Mouse (Mus musculus) myocyte (in vitro differentiated cells): Measurements from ENCODE around the gene Gpc6. TPM values are rescaled to one million over a fixed set of nuclear protein-coding genes. Genes with fewer than 3 reads are reported as not detected.

Source experiments
- H3K27me3 ChIP-seq: one replicate; pipeline ENCODE4 v1.6.1; 2011; ENCODE audit not compliant: control insufficient read depth, insufficient read depth, insufficient read length
- H3K36me3 ChIP-seq: one replicate; pipeline ENCODE4 v1.6.1; 2011; ENCODE audit not compliant: control insufficient read depth, insufficient read depth
- H3K4me2 ChIP-seq: one replicate; pipeline ENCODE4 v1.6.1; 2011; ENCODE audit warnings: low read depth, control low read depth
- H3K4me3 ChIP-seq: one replicate; pipeline ENCODE4 v1.5.1; 2011; ENCODE audit warnings: mild to moderate bottlenecking, control low read depth, moderate library complexity
- H3K79me2 ChIP-seq: one replicate; pipeline ENCODE4 v1.6.1; 2011; ENCODE audit not compliant: control insufficient read depth, insufficient read depth
- H3ac ChIP-seq: one replicate; pipeline ENCODE4 v1.6.1; 2011; ENCODE audit not compliant: control insufficient read depth, insufficient read length
- CEBPB ChIP-seq: IDR thresholded peaks from 2 replicates; pipeline ENCODE4 v1.6.1; 2011; ENCODE audit warnings: mild to moderate bottlenecking, moderate library complexity; ENCODE audit not compliant: poor library complexity, insufficient read depth, severe bottlenecking
- E2F4 ChIP-seq: IDR thresholded peaks from one replicate; pipeline ENCODE4 v1.6.1; 2011; ENCODE audit warnings: mild to moderate bottlenecking, control low read depth, moderate library complexity; ENCODE audit not compliant: insufficient read depth
- MAX ChIP-seq: IDR thresholded peaks from one replicate; pipeline ENCODE4 v1.6.1; 2011; ENCODE audit warnings: low read depth, mild to moderate bottlenecking, control low read depth
- MYOD1 ChIP-seq, 3 experiments: IDR thresholded peaks; one replicate each; pipeline ENCODE4 v1.6.1; 2011; ENCODE audit warnings: control low read depth in 2 of 3, low read depth in 2 of 3, mild to moderate bottlenecking in 2 of 3, moderate library complexity in 1 of 3; ENCODE audit not compliant: insufficient read length in 2 of 3, control insufficient read depth in 1 of 3
- MYOG ChIP-seq, 3 experiments: IDR thresholded peaks; one replicate each; pipeline ENCODE4 v1.6.1; 2011; ENCODE audit warnings: control low read depth in 2 of 3, low read depth in 2 of 3, mild to moderate bottlenecking in 2 of 3; ENCODE audit not compliant: insufficient read length in 2 of 3, control insufficient read depth in 1 of 3, insufficient read depth in 1 of 3
- POLR2A ChIP-seq: IDR thresholded peaks from one replicate; pipeline ENCODE4 v1.6.1; 2011; ENCODE audit warnings: low read depth, mild to moderate bottlenecking, control low read depth, moderate library complexity; ENCODE audit not compliant: insufficient read length
- POLR2AphosphoS2 ChIP-seq: IDR thresholded peaks from one replicate; pipeline ENCODE4 v1.6.1; 2011; ENCODE audit warnings: low read depth, control low read depth; ENCODE audit not compliant: insufficient read length
- REST ChIP-seq: IDR thresholded peaks from one replicate; pipeline ENCODE4 v1.6.1; 2011; ENCODE audit warnings: mild to moderate bottlenecking, control low read depth, moderate library complexity; ENCODE audit not compliant: insufficient read depth, insufficient read length
- SRF ChIP-seq: IDR thresholded peaks from one replicate; pipeline ENCODE4 v1.6.1; 2011; ENCODE audit warnings: low read depth; ENCODE audit not compliant: control insufficient read depth, insufficient read length
- TCF12 ChIP-seq: IDR thresholded peaks from one replicate; pipeline ENCODE4 v1.6.1; 2011; ENCODE audit warnings: mild to moderate bottlenecking, control low read depth; ENCODE audit not compliant: poor library complexity, insufficient read depth, severe bottlenecking
- TCF3 ChIP-seq: IDR thresholded peaks from one replicate; pipeline ENCODE4 v1.6.1; 2011; ENCODE audit warnings: low read depth, control low read depth; ENCODE audit not compliant: insufficient read length
- USF1 ChIP-seq: IDR thresholded peaks from one replicate; pipeline ENCODE4 v1.6.1; 2011; ENCODE audit warnings: low read depth, mild to moderate bottlenecking, control low read depth, moderate library complexity
- polyA plus RNA-seq: library from polyadenylated mRNA; unstranded; fragments of >200 nt; fragmentation: generic; extraction: Trizol; gene quantifications from one replicate; pipeline ENCODE4 v1.2.1, GENCODE M21; 2012; ENCODE audit warnings: missing spikeins

Gpc6 gene
- polyA plus RNA-seq, 1 experiment, result 5.0 TPM

- H3K27me3 ChIP-seq, result no peaks in the 10 kb centered on the region
- H3K79me2 ChIP-seq, result no peaks in the 10 kb centered on the region
- H3ac ChIP-seq, result no peak overlapping the region
- TF ChIP-seq SRF, result no peak
- TF ChIP-seq USF1, result no peak
- no peak for TF ChIP-seq CEBPB
- TF ChIP-seq TCF12, result no peak
- no peak for TF ChIP-seq POLR2AphosphoS2
- TF ChIP-seq MAX, result no peak
- H3K4me3 ChIP-seq, result no peak overlapping the region
- H3K36me3 ChIP-seq, result no peaks in the 10 kb centered on the region
- no peak overlapping the region for H3K4me2 ChIP-seq
Observed at GRCm38 (mm10) chr14:117238226-117238625, 313.1 kb downstream of the Gpc6 start.

DNA sequence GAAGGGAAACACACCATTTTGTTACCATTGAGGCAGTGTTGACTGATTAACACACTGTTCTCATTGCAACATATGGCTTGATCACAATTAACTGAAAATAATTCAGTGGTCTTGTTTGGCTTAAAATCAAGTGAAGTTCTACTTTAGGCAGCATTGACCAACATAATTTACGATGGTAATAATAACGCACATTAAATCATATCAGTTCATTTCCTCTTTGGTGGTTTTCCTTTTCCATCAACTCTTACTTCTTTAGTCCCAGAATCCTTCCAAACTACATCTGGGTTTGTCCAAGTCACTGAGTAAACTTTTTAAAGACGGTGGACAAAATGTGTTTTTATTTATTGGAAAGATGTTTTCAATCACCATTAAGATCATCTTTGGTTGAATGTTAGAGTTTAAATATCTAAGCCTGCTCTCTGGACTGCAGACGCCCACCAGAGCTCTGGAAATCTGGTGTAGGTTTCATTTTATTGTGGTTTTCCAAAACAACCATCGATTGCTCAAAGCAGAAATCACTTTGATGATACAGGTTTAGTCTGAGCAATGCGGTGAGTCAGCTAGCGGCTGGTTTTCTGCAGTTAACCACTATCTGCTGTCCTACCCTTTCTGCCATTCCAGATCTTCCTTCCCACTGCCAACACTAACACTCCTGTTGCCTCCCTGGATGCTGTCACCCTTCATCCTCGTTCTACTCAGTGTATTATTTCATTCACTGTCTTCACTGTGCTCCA is 314.7 kb downstream of the Gpc6 start:
- no peaks in the 10 kb centered on the region for H3K36me3 ChIP-seq
- no peak overlapping the region for H3ac ChIP-seq
- H3K27me3 ChIP-seq, result no peaks in the 10 kb centered on the region
- H3K79me2 ChIP-seq, result no peaks in the 10 kb centered on the region
- H3K4me2 ChIP-seq, result peak overlapping the region; percentile 50
- no peak overlapping the region for H3K4me3 ChIP-seq
- TF ChIP-seq REST, result no peak
- TF ChIP-seq SRF, result no peak
- TF ChIP-seq E2F4, result no peak
- no peak for TF ChIP-seq POLR2AphosphoS2
- no peak for TF ChIP-seq MAX
- TF ChIP-seq CEBPB, result peak; percentile 56; the same call in 1 of the 2 replicates

- Histone ChIP-seq H3K79me2 (no peaks in the 10 kb centered on the region), H3K27me3 (no peaks in the 10 kb centered on the region), H3K4me2 (no peak overlapping the region), H3K36me3 (no peaks in the 10 kb centered on the region), H3K4me3 (no peak overlapping the region), H3ac (no peak overlapping the region)
- TF ChIP-seq TCF12 (no peak), TCF3 (no peak), MAX (no peak), MYOD1 (IDR thresholded peaks at IDR 0.05; ENCODE audit: control insufficient read depth in 1 of 3, insufficient read length in 2 of 3, low read depth in 2 of 3) (no peak)
Observed at GRCm38 (mm10) chr14:117245631-117246030, 320.5 kb downstream of the Gpc6 start.

DNA sequence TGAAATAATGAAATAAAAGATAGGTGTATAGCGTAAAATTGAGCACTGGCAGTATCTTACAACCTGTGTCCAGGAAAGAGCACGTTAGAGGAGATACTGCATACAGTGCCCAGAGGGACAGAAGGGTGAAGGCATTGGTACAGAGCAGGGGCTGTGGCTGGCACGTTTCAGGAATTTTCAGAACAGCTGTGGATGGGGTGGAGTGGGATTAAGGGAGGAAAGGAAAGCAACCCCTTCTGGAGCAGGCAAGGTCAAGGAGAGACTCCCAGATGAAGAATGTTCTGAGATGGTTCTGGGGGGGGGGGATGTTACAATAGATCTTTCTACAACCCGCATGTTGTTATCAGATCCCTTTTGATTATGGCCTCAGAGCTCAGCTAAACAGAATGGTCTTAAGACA is 331.1 kb downstream of the Gpc6 start:
- no peaks in the 10 kb centered on the region for H3K36me3 ChIP-seq
- no peak overlapping the region for H3ac ChIP-seq
- H3K4me3 ChIP-seq, result no peak overlapping the region
- no peaks in the 10 kb centered on the region for H3K27me3 ChIP-seq
- no peak overlapping the region for H3K4me2 ChIP-seq
- H3K79me2 ChIP-seq, result no peaks in the 10 kb centered on the region
- TF ChIP-seq POLR2A (no peak), MYOG (IDR thresholded peaks at IDR 0.05; ENCODE audit: control insufficient read depth in 1 of 3, insufficient read depth in 1 of 3, insufficient read length in 2 of 3, low read depth in 2 of 3) (peak in 1 of 3 experiments; percentile 50), MYOD1 (IDR thresholded peaks at IDR 0.05; ENCODE audit: control insufficient read depth in 1 of 3, insufficient read length in 2 of 3, low read depth in 2 of 3) (peak in 1 of 3 experiments; percentile 20)

GRCm38 (mm10) chr14:117265653-117266052 is 340.5 kb downstream of the Gpc6 start:
- Histone ChIP-seq H3ac (no peak overlapping the region), H3K4me3 (no peak overlapping the region), H3K79me2 (no peaks in the 10 kb centered on the region), H3K27me3 (no peaks in the 10 kb centered on the region), H3K36me3 (no peaks in the 10 kb centered on the region), H3K4me2 (no peak overlapping the region)
- TF ChIP-seq TCF12 (no peak), POLR2A (no peak), MAX (no peak), REST (no peak), MYOD1 (IDR thresholded peaks at IDR 0.05; ENCODE audit: control insufficient read depth in 1 of 3, insufficient read length in 2 of 3, low read depth in 2 of 3) (no peak), SRF (no peak), MYOG (IDR thresholded peaks at IDR 0.05; ENCODE audit: control insufficient read depth in 1 of 3, insufficient read depth in 1 of 3, insufficient read length in 2 of 3, low read depth in 2 of 3) (no peak), TCF3 (no peak)
